Mouse (Mus musculus): Measurements from ENCODE around the gene Ccpg1os. TPM values are rescaled to one million over a fixed set of nuclear protein-coding genes. Genes with fewer than 3 reads are reported as not detected.

The Ccpg1os gene
- 10 to 100 TPM in 1 of 3 experiments, 1 to 10 TPM in 2; 5.6 to 12.9 (median 8.4) TPM for polyA plus RNA-seq (2017; shearing (Covaris generic))

- ATAC-seq, result peak; percentile 95
These were observed at the start of gene Ccpg1os, which contains the start of gene Ccpg1 for GRCm38 (mm10) chr9:72985250-72986220. Gene Ccpg1os, minus strand, starts transcription at chr9:72985382. Gene Ccpg1, plus strand, starts transcription at chr9:72985429.

GRCm38 (mm10) chr9:73033406-73033805 lies 48.2 kb upstream of the Ccpg1os start:
- ATAC-seq, result no peak

GRCm38 (mm10) chr9:73031421-73031820 lies 46.2 kb upstream of the Ccpg1os start:
- no peak for ATAC-seq

GRCm38 (mm10) chr9:73030443-73030842 lies 45.3 kb upstream of the Ccpg1os start:
- no peak for ATAC-seq

GRCm38 (mm10) chr9:73025818-73026636 lies 40.8 kb upstream of the Ccpg1os start:
- no peak for ATAC-seq

- no peak for ATAC-seq
These were observed 35.5 kb upstream of the Ccpg1os start for GRCm38 (mm10) chr9:73020566-73021097.

GRCm38 (mm10) chr9:73019841-73020240 lies 34.7 kb upstream of the Ccpg1os start:
- no peak for ATAC-seq

GRCm38 (mm10) chr9:73014724-73015123 lies 29.5 kb upstream of the Ccpg1os start:
- ATAC-seq, result no peak

- ATAC-seq, result no peak
These were observed 27.4 kb upstream of the Ccpg1os start for GRCm38 (mm10) chr9:73012629-73013028.

- no peak for ATAC-seq
These were observed 23.2 kb upstream of the Ccpg1os start for GRCm38 (mm10) chr9:73008384-73008783.

- no peak for ATAC-seq
These were observed 21.0 kb upstream of the Ccpg1os start for GRCm38 (mm10) chr9:73006175-73006574.

GRCm38 (mm10) chr9:73005106-73005505 lies 19.9 kb upstream of the Ccpg1os start:
- no peak for ATAC-seq

- ATAC-seq, result no peak
These were observed 18.9 kb upstream of the Ccpg1os start for GRCm38 (mm10) chr9:73004076-73004475.

- no peak for ATAC-seq
These were observed 17.0 kb upstream of the Ccpg1os start for GRCm38 (mm10) chr9:73002177-73002576.

GRCm38 (mm10) chr9:73001314-73002011 lies 16.3 kb upstream of the Ccpg1os start:
- ATAC-seq, result no peak

GRCm38 (mm10) chr9:73000487-73000886 lies 15.3 kb upstream of the Ccpg1os start:
- no peak for ATAC-seq

- no peak for ATAC-seq
These were observed 11.6 kb upstream of the Ccpg1os start for GRCm38 (mm10) chr9:72996806-72997205.

GRCm38 (mm10) chr9:72996167-72996566 lies 11.0 kb upstream of the Ccpg1os start:
- ATAC-seq, result no peak

GRCm38 (mm10) chr9:72992576-72992975 lies 7.4 kb upstream of the Ccpg1os start:
- no peak for ATAC-seq

- no peak for ATAC-seq
These were observed 6.2 kb upstream of the Ccpg1os start for GRCm38 (mm10) chr9:72991420-72991819.

- no peak for ATAC-seq
These were observed 3.5 kb upstream of the Ccpg1os start for GRCm38 (mm10) chr9:72988706-72989105.

GRCm38 (mm10) chr9:72987703-72988102 lies 2.5 kb upstream of the Ccpg1os start:
- no peak for ATAC-seq

Measured in inflammation-experienced regulatory T-cells, adult 6 months (primary cell).